Mouse (Mus musculus) T-helper 17 cell (primary cell): ENCODE results near the gene Sufu.

Source experiments
- in situ Hi-C, 2 experiments: fragments of 300-600 bp; cut with MboI, MseI; formaldehyde crosslinking; loops; 1 replicate in 1 of 2; 2 replicates in 1 of 2; pipeline ENCODE4 v1.15.1; 2025; ENCODE audit warnings: high pct_unique_total_duplicates in 2 of 2

Gene Sufu

GRCm38 (mm10) chr19:46495136-46495535, 98.4 kb downstream of the Sufu start:
- in situ Hi-C loops, result no loop called here

DNA sequence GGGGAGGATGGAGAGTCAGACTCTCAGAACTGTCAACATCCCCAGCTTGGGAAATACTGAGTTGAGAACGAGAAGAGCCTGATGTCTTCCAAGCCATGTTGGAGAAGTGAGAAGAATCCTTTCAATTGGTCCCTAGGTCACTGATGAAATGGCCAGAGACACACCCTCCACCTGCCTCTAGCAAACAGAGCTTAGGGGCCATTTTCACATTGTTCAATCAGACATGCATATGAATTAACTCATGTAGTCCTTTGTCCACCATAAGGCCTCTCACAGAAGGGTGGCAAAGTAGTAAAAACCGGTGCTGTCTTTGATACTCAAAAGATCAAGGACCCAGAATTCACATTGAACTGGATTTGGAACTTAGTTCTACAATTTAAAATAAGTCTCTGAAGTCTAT, 100.5 kb downstream of the Sufu start:
- in situ Hi-C loops, result no loop called here

GRCm38 (mm10) chr19:46499539-46499835, 102.8 kb downstream of the Sufu start:
- in situ Hi-C loops, result no loop called here

DNA sequence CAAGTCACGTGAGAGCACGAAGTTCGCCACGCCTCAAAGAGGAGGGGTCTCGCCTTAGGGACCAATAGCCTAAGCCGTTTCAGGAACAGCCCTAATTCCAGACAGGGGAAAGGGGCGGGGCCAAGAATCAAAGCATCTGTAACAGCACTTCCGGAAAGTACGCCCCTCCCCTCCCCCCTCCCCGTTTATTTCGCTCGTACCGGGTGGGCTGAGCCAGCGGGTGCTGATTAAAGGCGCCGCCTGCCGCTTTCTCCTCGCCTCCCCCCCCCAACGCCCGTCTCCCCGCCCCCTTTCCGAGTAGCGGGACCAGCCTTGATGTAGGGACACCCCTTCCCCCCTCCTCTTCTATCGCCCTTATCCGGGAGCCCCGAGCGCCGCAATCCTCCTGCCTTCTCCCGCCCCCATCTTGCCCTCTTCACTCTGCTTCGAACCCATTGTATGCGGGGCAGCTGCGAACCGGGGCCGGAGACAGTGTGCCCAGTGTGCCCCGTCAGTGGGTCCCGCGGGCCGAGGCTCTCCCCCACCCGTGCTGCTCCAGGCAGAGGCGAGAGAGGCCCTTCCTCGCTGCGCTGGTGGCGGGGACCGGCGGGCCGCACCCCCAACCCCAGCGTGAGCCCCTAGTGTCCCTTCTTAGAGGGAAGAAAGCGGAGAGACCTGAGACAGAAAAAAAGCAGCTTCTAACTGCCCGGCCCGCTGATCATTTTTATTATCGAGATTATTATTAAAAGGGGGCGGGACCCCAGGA, 103.3 kb downstream of the Sufu start:
- in situ Hi-C loops, result loop anchor here in 1 of 2 experiments (5.0 kb wide), 1 partner anchor 103 kb away; the partner anchor contains the start of genes Actr1a and Sufu

DNA sequence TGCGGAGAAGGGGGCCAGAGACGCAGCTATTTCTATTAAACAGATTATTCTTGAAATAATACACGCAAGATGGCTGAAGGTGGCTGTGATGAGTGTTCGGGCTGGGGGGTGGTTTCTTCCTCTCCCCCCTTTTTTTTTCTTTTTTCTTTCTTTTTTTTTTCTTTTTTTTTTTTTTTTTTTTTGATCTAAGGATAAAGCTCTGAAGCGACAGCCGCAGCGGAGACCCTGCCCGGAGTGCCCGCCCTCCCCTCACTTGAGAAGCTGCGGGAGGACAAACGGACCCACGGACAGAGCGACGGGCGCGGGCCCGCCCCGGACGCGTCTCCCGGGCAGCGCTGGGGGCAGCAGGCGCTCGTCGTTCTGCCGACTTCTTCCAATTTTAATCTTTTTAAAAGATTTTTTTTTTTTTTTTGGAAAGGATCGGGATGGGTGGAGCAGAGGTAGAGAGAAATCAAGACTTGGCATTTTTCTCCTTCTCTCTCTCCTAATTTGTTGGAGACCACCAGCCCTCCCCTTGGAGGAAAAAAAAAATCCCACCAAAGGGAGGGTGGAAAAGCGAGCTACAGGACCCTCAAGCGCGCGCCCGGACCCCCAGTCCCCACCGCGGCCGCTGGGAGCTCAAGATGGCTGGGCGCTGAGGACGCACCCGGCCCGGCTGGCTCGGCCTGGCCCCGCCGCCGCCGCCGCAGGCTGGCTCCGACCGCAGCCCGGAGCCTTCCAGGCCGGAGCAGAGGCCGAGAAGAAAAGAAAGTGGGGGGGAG, 104.1 kb downstream of the Sufu start:
- in situ Hi-C loops, result loop anchor here in 1 of 2 experiments (5.0 kb wide), 1 partner anchor 103 kb away; the partner anchor contains the start of genes Actr1a and Sufu

DNA sequence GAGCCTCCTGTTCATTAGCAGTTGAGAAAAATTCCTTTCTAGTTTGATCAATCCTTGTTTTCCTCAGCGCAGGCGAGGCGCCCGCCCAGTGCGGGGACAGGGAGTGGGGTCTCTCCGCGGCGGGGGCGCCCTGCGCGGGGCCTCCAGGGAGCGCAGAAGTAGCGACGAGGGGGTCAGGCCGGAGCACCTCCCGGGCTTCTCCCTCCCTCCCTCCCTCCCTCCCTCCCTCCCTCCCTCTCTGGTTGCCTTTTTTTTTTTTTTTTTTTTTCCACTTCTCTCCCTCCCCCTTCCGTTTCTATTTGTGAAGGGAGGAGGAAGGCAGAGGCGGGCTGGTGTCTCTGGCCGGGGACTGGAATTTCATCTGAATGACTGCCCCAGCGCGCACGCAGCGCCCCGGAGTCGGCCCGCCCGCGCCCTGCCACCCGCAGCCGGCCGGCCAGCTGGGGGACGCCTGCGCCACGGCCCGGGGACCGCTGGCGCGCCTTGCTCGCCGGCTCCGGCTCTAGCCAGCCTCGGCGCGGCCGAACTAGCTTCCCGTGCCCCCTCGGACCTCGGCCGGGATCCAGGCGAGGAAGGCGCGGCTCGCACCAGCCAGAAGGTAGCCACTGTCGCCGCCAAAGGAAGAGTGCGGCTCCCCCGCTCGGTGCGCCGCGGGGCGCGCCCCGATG, 104.8 kb downstream of the Sufu start, which contains the start of gene Trim8:
Trim8 (plus strand) TSS at position 302 of the 668 bp plus-strand sequence.
- in situ Hi-C loops, result loop anchor here in 1 of 2 experiments (5.0 kb wide), 1 partner anchor 104 kb away; the partner anchor contains the start of genes Actr1a and Sufu

- in situ Hi-C loops, result loop anchor here in 1 of 2 experiments (5.0 kb wide), 1 partner anchor 105 kb away; the partner anchor contains the start of genes Actr1a and Sufu
Measured at GRCm38 (mm10) chr19:46502069-46502455, 105.4 kb downstream of the Sufu start.

DNA sequence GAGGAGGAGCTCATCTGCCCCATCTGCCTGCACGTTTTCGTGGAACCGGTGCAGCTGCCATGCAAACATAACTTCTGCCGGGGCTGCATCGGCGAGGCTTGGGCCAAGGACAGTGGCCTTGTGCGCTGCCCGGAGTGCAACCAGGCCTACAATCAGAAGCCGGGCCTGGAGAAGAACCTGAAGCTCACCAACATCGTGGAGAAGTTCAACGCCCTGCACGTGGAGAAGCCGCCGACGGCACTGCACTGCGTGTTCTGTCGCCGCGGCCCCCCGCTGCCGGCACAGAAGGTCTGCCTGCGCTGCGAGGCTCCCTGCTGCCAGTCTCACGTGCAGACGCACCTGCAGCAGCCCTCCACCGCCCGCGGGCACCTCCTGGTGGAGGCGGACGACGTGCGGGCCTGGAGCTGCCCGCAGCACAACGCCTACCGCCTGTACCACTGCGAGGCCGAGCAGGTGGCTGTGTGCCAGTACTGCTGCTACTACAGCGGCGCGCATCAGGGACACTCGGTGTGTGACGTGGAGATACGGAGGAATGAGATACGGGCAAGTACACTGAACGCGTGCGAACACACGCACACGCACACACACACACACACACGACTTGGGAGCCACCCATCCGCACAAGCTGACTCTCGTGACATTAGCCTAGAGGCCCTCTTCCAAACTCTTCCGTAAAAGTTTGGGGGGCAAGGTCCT, 105.9 kb downstream of the Sufu start:
- in situ Hi-C loops, result loop anchor here in 1 of 2 experiments (5.0 kb wide), 1 partner anchor 105 kb away; the partner anchor contains the start of genes Actr1a and Sufu

DNA sequence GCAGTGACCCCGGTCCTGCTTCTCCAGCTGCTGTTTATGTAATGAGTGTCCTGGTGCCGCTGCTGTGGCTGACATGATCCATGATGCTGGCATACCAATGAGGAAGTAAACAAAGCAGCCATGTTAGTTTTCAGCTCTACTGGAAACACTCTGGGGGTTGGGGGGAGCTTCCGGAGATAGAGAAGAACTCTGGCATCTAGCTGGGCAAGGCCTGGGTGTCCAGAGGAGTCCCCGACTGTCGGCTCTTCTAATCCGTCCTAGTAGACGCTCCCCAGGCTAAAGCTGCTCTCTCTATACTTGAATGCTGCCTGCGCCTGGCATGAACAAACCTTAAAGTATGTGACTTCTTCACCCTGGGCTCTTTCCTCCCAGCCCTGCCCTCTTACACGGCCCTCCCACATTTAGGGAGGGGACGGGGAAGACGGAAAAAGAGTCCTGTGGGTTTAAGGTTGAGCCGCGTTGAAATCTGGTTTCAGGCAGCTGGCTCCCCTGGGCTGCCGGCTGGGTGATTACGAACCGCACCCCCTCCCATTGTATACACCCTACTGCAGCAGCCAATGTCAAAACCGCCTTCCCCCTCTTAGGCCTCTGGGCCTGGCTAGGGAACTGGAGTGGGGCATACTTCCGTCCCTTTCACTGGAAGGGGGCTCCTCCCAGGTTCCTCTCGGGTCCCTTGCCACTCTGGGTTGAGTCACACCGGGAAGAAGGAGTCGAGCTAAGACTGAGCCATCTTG, 106.8 kb downstream of the Sufu start:
- in situ Hi-C loops, result loop anchor here in 1 of 2 experiments (5.0 kb wide), 1 partner anchor 106 kb away; the partner anchor contains the start of genes Actr1a and Sufu

- in situ Hi-C loops, result loop anchor here in 1 of 2 experiments (5.0 kb wide), 1 partner anchor 107 kb away; the partner anchor contains the start of genes Actr1a and Sufu
Measured at GRCm38 (mm10) chr19:46504085-46504552, 107.4 kb downstream of the Sufu start.

DNA sequence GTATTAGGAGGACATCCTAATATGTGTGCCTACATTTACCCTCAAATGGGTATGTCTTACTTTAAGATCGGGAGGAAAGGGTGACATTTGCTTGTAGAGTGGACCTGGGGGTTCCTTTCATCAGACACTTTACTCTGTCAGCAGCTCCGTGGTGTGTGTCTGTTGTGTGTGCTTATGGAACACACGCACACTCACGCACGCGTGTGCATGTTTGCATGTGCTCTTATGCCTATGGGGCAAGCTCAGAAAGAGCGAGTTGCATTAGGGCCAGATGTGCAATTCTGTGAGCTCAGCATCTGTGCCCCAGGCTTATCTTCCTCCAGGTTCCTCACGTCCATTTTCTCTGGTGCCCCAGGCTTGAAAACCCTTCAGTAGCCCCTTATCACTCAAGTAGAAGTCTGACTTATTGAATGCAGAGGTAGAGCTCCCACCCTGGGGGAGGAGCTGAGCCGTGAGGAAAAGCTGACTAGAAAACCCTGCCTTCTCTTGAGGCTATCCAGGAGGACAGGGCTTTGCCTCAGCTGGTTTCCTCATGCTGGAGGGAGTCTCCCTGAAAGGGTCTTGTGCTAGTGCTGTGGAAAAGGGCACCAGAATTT, 108.2 kb downstream of the Sufu start:
- in situ Hi-C loops, result loop anchor here in 1 of 2 experiments (5.0 kb wide), 1 partner anchor 108 kb away; the partner anchor contains the start of genes Actr1a and Sufu

DNA sequence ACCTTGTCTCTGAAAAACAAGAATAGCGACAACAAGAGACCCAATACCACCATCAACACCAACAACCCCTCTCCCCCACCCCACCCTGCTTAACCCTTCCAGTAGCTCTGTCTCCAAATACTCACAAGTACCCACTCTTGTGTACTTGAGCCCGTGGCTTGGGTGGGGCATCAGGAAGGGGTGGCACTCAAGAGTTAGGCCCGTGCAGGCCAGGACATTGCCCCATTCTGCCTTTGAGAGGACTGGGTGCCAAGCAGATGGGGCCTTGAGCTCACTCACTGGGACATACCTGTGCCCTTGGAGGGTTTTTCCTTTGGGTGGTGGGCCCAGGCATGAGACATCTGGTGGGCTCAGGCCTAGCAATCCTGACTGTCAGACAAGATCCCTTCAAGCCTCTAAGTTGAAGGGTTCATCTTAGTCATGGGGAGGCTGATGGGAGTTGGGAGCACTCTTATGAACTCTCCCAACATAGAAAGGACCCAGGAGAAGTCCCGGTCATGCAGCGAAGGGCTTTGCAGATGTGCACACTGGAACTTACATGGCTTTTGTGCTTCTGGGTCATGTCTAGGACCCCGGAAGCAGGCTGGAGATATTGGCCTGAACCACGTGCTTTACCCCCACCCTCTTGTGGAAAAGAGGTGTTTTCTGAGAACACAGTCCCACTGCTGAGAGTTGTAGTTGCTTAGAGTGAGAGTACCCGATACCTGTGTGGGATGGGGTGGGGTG, 109.1 kb downstream of the Sufu start:
- in situ Hi-C loops, result no loop called here

DNA sequence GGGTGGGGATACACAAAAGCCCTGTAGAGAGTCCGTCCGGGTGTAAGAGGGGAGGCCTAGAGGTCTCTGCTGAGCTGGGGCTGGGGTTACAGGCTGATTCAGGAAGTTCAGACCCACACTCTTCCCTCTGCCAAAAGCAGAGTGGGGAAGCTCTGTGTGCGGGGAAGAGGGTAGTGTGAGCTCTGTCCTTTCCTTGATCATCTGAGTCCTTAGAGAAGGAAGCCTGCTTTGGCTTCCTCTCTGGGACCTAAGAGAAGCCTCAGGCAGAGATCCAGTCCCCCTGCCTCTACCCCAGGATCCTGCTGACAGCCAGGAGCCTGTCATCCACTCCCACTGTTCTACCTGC, 109.6 kb downstream of the Sufu start:
- in situ Hi-C loops, result no loop called here

DNA sequence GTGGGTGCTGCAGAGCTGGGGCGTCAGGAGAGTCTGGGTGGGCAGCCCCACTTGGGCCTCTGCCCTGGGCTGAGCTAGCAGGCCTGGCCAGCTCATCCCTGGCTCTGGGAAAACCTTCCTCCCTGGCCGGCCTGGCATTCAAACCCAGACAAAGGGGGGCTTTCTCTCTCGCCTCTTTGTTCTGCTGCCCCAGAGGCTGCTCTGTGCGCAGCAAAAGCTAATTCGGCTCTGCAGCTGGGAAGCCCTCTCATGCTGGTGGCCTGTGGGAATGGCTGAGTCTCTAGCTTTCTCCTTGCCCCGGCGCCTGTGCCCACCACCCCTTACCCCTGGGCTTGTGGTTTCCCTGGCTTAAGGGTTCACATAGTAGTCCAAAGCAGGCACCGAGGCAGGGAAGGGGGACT, 110.5 kb downstream of the Sufu start:
- in situ Hi-C loops, result no loop called here

GRCm38 (mm10) chr19:46507806-46508205, 111.1 kb downstream of the Sufu start:
- in situ Hi-C loops, result no loop called here

DNA sequence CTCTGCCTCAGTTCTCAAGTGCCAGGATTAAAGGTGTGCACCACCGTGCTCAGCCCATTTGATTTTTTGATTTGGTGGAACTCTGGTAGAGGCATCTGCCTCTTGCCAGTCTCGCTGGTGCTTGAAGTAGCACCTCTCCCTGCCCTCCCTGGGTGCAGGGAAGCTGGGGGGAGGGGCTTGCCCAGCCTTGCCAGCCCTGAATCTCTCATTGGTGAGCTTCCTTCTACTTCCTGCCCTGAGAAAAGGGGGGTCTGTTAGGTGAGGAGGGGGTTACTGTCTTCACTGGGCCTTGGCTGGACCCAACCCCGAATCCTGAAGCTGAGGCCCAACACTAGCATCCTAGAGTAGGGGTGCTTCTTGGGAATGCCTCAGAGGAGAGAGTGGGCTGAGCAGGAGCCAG, 112.0 kb downstream of the Sufu start:
- in situ Hi-C loops, result no loop called here

DNA sequence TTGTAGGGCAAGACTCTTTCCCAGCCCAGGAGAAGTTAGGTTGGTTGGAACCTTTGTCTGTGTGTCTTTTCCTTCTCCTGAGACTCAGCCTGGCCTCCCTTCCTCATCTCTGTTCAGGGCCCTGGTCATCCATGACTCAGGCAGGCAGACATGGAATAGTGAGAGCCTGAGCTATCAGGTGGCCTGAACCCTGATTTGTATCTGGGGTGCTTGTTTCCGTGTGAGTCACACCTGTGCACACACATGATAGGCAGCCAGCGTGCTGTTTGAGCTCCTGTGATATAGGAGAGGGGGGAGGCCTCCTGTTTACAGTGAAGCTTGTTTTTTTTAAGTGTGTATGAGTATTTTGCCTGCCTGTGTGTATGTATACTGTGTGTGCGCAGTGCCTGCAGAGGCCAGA, 112.5 kb downstream of the Sufu start:
- in situ Hi-C loops, result no loop called here

DNA sequence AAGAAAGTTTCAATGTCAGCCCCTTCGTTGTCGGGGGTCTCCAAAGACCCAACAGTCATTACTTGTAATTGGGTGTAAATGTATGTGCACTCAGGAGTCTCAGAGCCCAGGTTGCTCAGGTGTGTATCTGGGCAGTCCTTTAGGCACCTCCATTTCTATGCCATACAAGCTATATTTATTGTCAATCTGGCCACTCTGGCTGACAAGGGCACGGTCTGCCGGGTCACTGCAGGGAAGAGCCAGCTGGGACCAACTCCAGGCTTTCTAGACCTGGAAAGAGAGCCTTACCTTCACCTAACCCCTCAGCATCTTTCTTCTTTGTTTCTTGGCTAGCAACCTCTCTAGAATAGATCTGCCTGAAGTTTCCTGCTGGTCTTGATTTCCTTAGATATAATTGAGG, 113.0 kb downstream of the Sufu start:
- in situ Hi-C loops, result no loop called here

GRCm38 (mm10) chr19:46510401-46510800, 113.7 kb downstream of the Sufu start:
- in situ Hi-C loops, result no loop called here
